Mouse (Mus musculus) G1E (cell line): ENCODE results near the gene Zg16. TPM values are rescaled to one million over a fixed set of nuclear protein-coding genes. Genes with fewer than 3 reads are reported as not detected.

ENCODE experiments used
- ATAC-seq: 2 replicates; pipeline ENCODE4 v1.8.0; 2016; ENCODE audit warnings: mild to moderate bottlenecking; ENCODE audit not compliant: insufficient number of reproducible peaks, poor library complexity, low FRiP score, severe bottlenecking; ENCODE audit errors: extremely low read depth
- DNase-seq: peaks from one replicate; pipeline ENCODE4 v3.0.0; 2012; ENCODE audit warnings: low spot score
- H3K27me3 ChIP-seq: 2 replicates; pipeline ENCODE4 v1.6.1; 2012; ENCODE audit warnings: mild to moderate bottlenecking, low read length, inconsistent platforms; ENCODE audit not compliant: insufficient read depth
- H3K36me3 ChIP-seq: replicated peaks from 2 replicates; pipeline ENCODE3; 2012; ENCODE audit warnings: mild to moderate bottlenecking, inconsistent platforms
- H3K4me1 ChIP-seq: 2 replicates; pipeline ENCODE4 v1.6.1; 2012; ENCODE audit warnings: low read depth, low read length, inconsistent platforms, mixed read lengths; ENCODE audit not compliant: insufficient read depth
- H3K4me3 ChIP-seq: 2 replicates; pipeline ENCODE4 v1.5.1; 2012; ENCODE audit warnings: low read depth, mild to moderate bottlenecking, inconsistent platforms, low read length, moderate library complexity, mixed read lengths
- H3K9me3 ChIP-seq: replicated peaks from 2 replicates; pipeline ENCODE4 v1.6.1; 2012; ENCODE audit warnings: inconsistent platforms
- CTCF ChIP-seq: IDR thresholded peaks from 2 replicates; pipeline ENCODE4 v1.5.1; 2012; ENCODE audit warnings: low read depth, low read length, inconsistent platforms, mixed read lengths
- GATA1 ChIP-seq: IDR thresholded peaks from 2 replicates; pipeline ENCODE4 v1.6.1; 2012; ENCODE audit warnings: borderline replicate concordance, low read length, inconsistent platforms, mixed read lengths
- GATA2 ChIP-seq: IDR thresholded peaks from 2 replicates; pipeline ENCODE4 v1.6.1; 2012; ENCODE audit warnings: low read depth, low read length, inconsistent platforms, borderline replicate concordance
- POLR2AphosphoS5 ChIP-seq: IDR thresholded peaks from 2 replicates; pipeline ENCODE4 v1.6.1; 2012; ENCODE audit warnings: low read depth, low read length, inconsistent platforms; ENCODE audit not compliant: insufficient replicate concordance
- TAL1 ChIP-seq: conservative IDR thresholded peaks from 2 replicates; pipeline ENCODE4 v1.6.1; 2012; ENCODE audit warnings: low read depth, low read length, inconsistent platforms, mixed read lengths
- polyA plus RNA-seq: library from polyadenylated mRNA; stranded (reverse); fragments of >175 nt; gene quantifications from 2 replicates; pipeline ENCODE4 v1.2.3, GENCODE M21; 2012
- total RNA-seq, 2 experiments: library from RNA; stranded (forward) in 1 of 2; stranded (reverse) in 1 of 2; fragments of 200-1000 nt in 1 of 2; fragments of >200 nt in 1 of 2; fragmentation: Nextera tagmentation in 1 of 2; gene quantifications; 2 replicates each; pipeline ENCODE4 v1.2.3; 2014 to 2017

Gene Zg16
- total and polyA plus RNA-seq, 3 experiments, result 2.9 TPM; not detected in 2

GRCm38 (mm10) chr7:127103960-127104359 lies 16.8 kb upstream of the Zg16 start:
- Histone ChIP-seq H3K9me3 (peaks cover under 1% of the 10 kb centered on the region), H3K36me3 (peaks cover 31% of the 10 kb centered on the region), H3K27me3 (peaks cover 2% of the 10 kb centered on the region; the same call in 1 of the 2 replicates), H3K4me3 (no peak overlapping the region), H3K4me1 (peaks cover 37% of the 10 kb centered on the region)
- no peak for DNase-seq
- TF ChIP-seq CTCF (no peak), POLR2AphosphoS5 (no peak), GATA1 (no peak), TAL1 (no peak), GATA2 (no peak)
- no peak for ATAC-seq

- peaks cover 40% of the 10 kb centered on the region for H3K4me1 ChIP-seq
- TF ChIP-seq CTCF (no peak), POLR2AphosphoS5 (no peak)
- no peak for DNase-seq
- peaks cover 2% of the 10 kb centered on the region; the same call in 1 of the 2 replicates for H3K27me3 ChIP-seq
- peaks cover 15% of the 10 kb centered on the region for H3K36me3 ChIP-seq
- H3K4me3 ChIP-seq, result no peak overlapping the region
- H3K9me3 ChIP-seq, result peaks cover 5% of the 10 kb centered on the region
- no peak for ATAC-seq
Measured at GRCm38 (mm10) chr7:127102148-127102547, 15.0 kb upstream of the Zg16 start.

- peaks cover 40% of the 10 kb centered on the region for H3K4me1 ChIP-seq
- H3K36me3 ChIP-seq, result peaks cover 12% of the 10 kb centered on the region
- H3K9me3 ChIP-seq, result peaks cover 5% of the 10 kb centered on the region
- no peak overlapping the region for H3K4me3 ChIP-seq
- TF ChIP-seq TAL1 (no peak), CTCF (no peak), POLR2AphosphoS5 (no peak)
- ATAC-seq (0 out of 2 replicates have a peak, but pooled peaks have one; percentile 15), DNase-seq (no peak)
- H3K27me3 ChIP-seq, result peaks cover 2% of the 10 kb centered on the region; the same call in 1 of the 2 replicates
Measured at GRCm38 (mm10) chr7:127101451-127102016, 14.4 kb upstream of the Zg16 start.

GRCm38 (mm10) chr7:127099528-127099927 lies 12.4 kb upstream of the Zg16 start:
- Histone ChIP-seq H3K4me3 (no peak overlapping the region), H3K36me3 (peaks cover 20% of the 10 kb centered on the region), H3K4me1 (peaks cover 40% of the 10 kb centered on the region), H3K9me3 (peaks cover 5% of the 10 kb centered on the region), H3K27me3 (peaks cover 2% of the 10 kb centered on the region; the same call in 1 of the 2 replicates)
- TF ChIP-seq GATA1 (no peak), POLR2AphosphoS5 (no peak), TAL1 (no peak), CTCF (no peak), GATA2 (no peak)
- ATAC-seq (no peak), DNase-seq (no peak)

- ATAC-seq, result no peak
- H3K4me1 ChIP-seq, result peaks cover 40% of the 10 kb centered on the region
- peaks cover 26% of the 10 kb centered on the region for H3K36me3 ChIP-seq
- peaks cover 2% of the 10 kb centered on the region; the same call in 1 of the 2 replicates for H3K27me3 ChIP-seq
- no peak for TF ChIP-seq CTCF
- TF ChIP-seq GATA1, result no peak
- no peak for TF ChIP-seq TAL1
- TF ChIP-seq GATA2, result no peak
- TF ChIP-seq POLR2AphosphoS5, result no peak
- H3K9me3 ChIP-seq, result peaks cover 5% of the 10 kb centered on the region
- no peak overlapping the region for H3K4me3 ChIP-seq
- DNase-seq, result no peak
Measured at GRCm38 (mm10) chr7:127098950-127099349, 11.8 kb upstream of the Zg16 start.

GRCm38 (mm10) chr7:127098521-127098920 lies 11.4 kb upstream of the Zg16 start:
- TF ChIP-seq GATA1, result no peak
- no peak for TF ChIP-seq CTCF
- TF ChIP-seq GATA2, result no peak
- no peak for TF ChIP-seq TAL1
- TF ChIP-seq POLR2AphosphoS5, result no peak
- Histone ChIP-seq H3K4me1 (peaks cover 40% of the 10 kb centered on the region), H3K27me3 (peaks cover 2% of the 10 kb centered on the region; the same call in 1 of the 2 replicates), H3K9me3 (peaks cover 5% of the 10 kb centered on the region), H3K4me3 (no peak overlapping the region), H3K36me3 (peaks cover 29% of the 10 kb centered on the region)
- ATAC-seq (no peak), DNase-seq (no peak)

- peaks cover 5% of the 10 kb centered on the region for H3K9me3 ChIP-seq
- ATAC-seq (no peak), DNase-seq (no peak)
- peaks cover 2% of the 10 kb centered on the region; the same call in 1 of the 2 replicates for H3K27me3 ChIP-seq
- H3K4me1 ChIP-seq, result peaks cover 51% of the 10 kb centered on the region
- H3K36me3 ChIP-seq, result peaks cover 46% of the 10 kb centered on the region
- TF ChIP-seq CTCF (no peak), GATA1 (no peak), GATA2 (no peak), POLR2AphosphoS5 (no peak), TAL1 (no peak)
- H3K4me3 ChIP-seq, result no peak overlapping the region
Measured at GRCm38 (mm10) chr7:127096456-127096855, 9.3 kb upstream of the Zg16 start.
